Mouse (Mus musculus): ENCODE results near the gene Cadm1.

Gene Cadm1

DNA sequence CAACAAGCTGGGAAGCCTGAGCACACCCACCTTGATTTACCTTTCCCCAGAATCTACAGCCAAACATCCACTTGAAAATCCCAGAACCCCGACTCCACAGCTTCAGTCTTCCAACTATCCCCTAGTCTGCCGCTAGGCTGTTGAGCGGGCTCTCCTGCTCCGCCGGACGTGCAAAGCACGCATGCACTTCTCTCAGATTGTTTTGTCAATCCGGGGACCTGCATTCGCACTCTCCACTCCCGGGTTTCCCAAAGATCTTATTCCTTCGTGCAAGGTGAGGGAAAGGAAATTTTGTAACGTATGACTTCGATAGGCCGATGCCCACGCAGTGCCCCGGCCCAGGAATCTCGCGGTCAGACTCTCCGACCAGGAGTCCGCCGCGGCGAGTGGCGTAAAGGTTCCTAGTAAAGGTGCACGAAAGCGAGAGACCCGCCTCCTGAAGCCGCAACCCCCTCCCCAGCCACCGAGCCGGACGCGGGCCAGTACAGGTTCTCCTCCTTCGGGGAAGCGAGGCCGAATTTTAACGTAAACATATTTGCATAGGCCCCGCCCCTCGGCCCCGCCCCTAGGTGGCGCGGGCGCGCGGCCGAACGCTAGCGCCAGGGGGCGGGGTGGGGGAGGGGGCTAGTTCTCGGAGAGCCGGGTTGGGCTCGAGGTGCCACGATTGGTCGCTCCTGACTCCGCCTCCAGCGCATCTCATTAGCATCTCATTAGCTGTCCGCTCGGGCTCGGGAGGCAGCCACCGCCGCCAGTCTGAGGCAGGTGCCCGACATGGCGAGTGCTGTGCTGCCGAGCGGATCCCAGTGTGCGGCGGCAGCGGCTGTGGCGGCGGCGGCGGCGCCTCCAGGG, at the start of gene Cadm1:
TSS of gene Cadm1 (plus strand) at position 572 of the 849 bp plus-strand sequence.
- DNase-seq (ENCODE audit: low spot score in 2 of 2), result peak; percentile 88 to 90

GRCm38 (mm10) chr9:47484506-47484905, 45.5 kb upstream of the Cadm1 start:
- no peak for DNase-seq (ENCODE audit: low spot score in 2 of 2)

- no peak for DNase-seq (ENCODE audit: low spot score in 2 of 2)
Observed at GRCm38 (mm10) chr9:47485186-47485585, 44.8 kb upstream of the Cadm1 start.

DNA sequence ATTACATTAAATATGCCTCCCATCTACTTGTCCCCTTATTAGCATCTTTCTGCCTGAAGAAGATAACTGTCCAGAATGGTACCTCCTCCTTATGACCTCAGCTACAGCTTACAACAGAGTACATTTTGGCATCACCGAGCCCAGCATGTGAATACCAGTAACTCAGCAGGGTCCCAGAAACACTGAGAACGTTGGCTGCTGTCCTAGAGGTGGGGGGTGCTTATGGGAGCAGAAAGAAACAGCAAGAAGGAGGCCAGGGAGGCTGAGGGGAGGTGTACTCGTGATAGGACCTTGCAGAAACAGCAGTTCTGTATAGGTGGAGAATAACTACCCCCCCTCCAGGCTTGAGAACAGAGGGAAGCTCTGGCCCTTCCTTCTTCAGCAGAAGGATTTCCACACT, 30.2 kb upstream of the Cadm1 start:
- DNase-seq (ENCODE audit: low spot score in 2 of 2), result no peak

- DNase-seq (ENCODE audit: low spot score in 2 of 2), result no peak
Observed at GRCm38 (mm10) chr9:47505956-47506355, 24.0 kb upstream of the Cadm1 start.

- no peak for DNase-seq (ENCODE audit: low spot score in 2 of 2)
Observed at GRCm38 (mm10) chr9:47506876-47507275, 23.1 kb upstream of the Cadm1 start.

GRCm38 (mm10) chr9:47508109-47508508, 21.9 kb upstream of the Cadm1 start:
- DNase-seq (ENCODE audit: low spot score in 2 of 2), result no peak

- no peak for DNase-seq (ENCODE audit: low spot score in 2 of 2)
Observed at GRCm38 (mm10) chr9:47512521-47512920, 17.5 kb upstream of the Cadm1 start.

DNA sequence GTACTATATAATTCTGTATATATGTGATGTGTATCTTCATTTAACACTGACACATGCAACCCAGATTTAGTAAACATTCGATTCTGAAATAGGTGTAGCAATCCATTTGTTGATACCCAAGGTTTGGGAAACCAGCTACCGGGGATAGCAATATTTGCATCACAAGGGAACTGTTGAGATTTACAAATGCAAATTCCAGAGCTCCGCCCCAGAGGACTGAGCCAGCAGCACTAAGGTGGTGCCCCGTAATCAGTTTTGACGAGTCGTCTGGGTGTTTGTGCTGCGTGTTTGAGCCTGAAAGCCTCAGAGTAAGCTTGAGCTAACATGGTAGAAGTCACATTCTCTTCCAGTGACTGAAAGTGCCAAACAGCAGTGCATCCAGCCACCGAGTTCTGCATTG, 15.7 kb upstream of the Cadm1 start:
- no peak for DNase-seq (ENCODE audit: low spot score in 2 of 2)

GRCm38 (mm10) chr9:47516238-47516637, 13.7 kb upstream of the Cadm1 start:
- DNase-seq (ENCODE audit: low spot score in 2 of 2), result no peak

DNA sequence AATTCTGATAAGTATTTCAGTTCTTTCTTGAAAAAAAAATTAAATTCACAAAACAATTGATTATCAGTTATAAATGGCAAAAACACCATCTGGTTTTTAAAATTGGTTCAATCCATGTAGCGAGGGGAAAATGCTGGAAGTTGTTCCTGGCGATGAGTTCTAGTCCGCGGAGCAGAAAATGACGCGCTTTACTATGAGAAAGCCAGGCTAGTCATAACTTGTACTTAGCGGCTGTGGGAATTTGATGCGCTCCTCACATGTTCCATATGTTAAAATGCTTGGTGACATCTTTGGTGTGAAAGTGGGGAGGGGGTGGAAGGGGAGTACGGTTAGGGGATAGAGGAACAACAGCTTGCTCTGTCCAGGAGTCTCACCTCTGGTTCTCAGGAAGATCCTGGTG, 2.7 kb upstream of the Cadm1 start:
- no peak for DNase-seq (ENCODE audit: low spot score in 2 of 2)

- DNase-seq (ENCODE audit: low spot score in 2 of 2), result no peak
Observed at GRCm38 (mm10) chr9:47527741-47528140, 2.2 kb upstream of the Cadm1 start.

- no peak for DNase-seq (ENCODE audit: low spot score in 2 of 2)
Observed at GRCm38 (mm10) chr9:47529182-47529581, 791 bp upstream of the Cadm1 start.

GRCm38 (mm10) chr9:47530544-47530921, 560 bp downstream of the Cadm1 start:
- DNase-seq (ENCODE audit: low spot score in 2 of 2), result no peak

GRCm38 (mm10) chr9:47530922-47531850, 1.2 kb downstream of the Cadm1 start:
- DNase-seq (ENCODE audit: low spot score in 2 of 2), result peak; percentile 36 to 41

DNA sequence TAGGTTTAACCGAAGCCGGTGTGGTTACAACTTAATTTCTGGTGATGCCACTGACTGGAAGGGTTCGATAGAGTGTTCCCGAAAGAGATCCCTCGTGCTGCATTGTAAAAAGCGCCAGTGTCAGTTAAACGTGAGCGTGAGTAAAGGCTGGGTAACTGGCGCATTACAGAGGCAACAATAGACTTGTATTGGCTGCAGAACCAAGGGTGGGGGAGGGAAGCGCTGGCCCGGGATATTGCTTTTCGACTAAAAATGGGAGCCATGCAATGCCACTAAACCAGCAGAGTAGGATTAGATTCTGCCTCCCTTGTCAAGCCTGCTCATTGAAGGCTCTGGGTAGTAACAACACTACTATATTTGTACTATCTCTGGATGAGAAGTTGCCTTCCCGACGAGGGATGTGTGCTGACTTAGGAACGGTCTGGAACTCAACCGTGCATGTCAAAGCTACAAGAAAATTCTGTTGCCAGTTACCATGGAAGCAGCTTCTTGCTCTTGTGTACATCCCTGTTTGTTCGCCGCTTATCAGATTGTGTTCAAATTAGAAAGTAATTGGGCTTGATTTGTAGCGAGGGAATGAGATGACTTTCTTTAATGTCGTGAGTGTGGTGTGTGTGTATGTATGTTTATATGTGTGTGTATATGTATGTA, 2.4 kb downstream of the Cadm1 start:
- peak in 1 of 2 experiments; percentile 15 for DNase-seq (ENCODE audit: low spot score in 2 of 2)

DNA sequence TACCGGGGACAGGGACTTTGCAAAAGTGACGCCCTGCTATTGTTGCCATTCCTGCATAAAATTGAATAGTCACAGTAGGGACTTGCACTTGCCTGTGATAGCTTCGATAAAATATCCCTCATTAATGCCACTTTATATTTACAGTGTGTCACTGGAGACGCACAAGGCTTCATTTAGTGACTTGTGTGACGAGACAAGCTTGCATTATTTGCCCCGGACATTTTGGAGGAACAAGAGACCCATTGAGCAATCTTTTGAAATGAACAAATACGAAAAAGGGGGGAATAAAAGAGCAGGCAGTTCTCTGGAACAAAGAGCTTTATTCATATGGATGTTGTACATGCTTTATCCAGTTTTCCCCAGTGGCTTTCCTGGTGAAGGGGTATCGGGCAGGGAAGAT, 3.5 kb downstream of the Cadm1 start:
- no peak for DNase-seq (ENCODE audit: low spot score in 2 of 2)

- DNase-seq (ENCODE audit: low spot score in 2 of 2), result no peak
Observed at GRCm38 (mm10) chr9:47534573-47535475, 4.9 kb downstream of the Cadm1 start.

GRCm38 (mm10) chr9:47545245-47545644, 15.3 kb downstream of the Cadm1 start:
- DNase-seq (ENCODE audit: low spot score in 2 of 2), result no peak

GRCm38 (mm10) chr9:47545667-47546066, 15.7 kb downstream of the Cadm1 start:
- no peak for DNase-seq (ENCODE audit: low spot score in 2 of 2)

DNA sequence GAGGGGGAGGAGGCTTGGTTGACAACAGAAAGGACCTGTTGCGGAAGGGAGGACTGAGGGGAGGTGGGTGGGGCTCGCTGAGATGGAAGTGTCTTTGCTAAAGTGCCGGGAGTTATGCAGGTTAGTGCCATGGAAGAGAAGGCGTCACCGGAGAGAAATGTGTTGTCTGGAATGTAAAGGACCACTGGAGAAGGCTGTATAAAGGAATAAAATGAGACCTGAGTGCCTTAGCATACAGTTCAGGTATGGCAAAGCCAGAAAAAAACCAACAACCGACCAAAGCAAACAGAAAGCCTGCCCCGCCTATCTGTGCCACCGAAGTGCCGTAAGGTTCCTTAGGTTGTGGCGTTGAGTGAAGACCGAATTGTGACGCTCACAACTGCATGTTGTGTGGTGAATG, 18.4 kb downstream of the Cadm1 start:
- DNase-seq (ENCODE audit: low spot score in 2 of 2), result no peak
